In genomic region chr7:129254126-129254525, GRCm38 (mm10) we compare ENCODE assay signal across 37 mouse cellular contexts. TPM values are rescaled to one million over a fixed set of nuclear protein-coding genes. Genes with fewer than 3 reads are reported as not detected.
"Had no signal": no experiment of that assay in that cellular context is flagged by ENCODE, and none has a peak within 500 bp of the region (broad histone marks: within the 10 kb centered on the region; RNA-seq: fewer than 3 reads in every experiment).

No protein-coding gene starts in this region.

- H3K4me1 ChIP-seq: liver, embryonic 12.5 days; liver, embryonic 13.5 days; liver, embryonic 15.5 days; megakaryocyte, embryonic 14.5 days had no signal

- H3K36me3 ChIP-seq: limb, embryonic 10.5 days; limb, embryonic 12.5 days; limb, embryonic 13.5 days; limb, embryonic 15.5 days; liver, embryonic 12.5 days; liver, embryonic 13.5 days; liver, embryonic 15.5 days; lung, embryonic 15.5 days; midbrain, embryonic 10.5 days; midbrain, embryonic 12.5 days; midbrain, embryonic 13.5 days; midbrain, embryonic 15.5 days; neural tube, embryonic 12.5 days had no signal

- ATAC-seq: liver, embryonic 12.5 days; liver, postnatal 0 days; lung, postnatal 0 days; midbrain, embryonic 13.5 days; midbrain, embryonic 15.5 days; midbrain, embryonic 16.5 days had no signal

- DNase-seq: left cerebral cortex, postnatal 4 days; liver; liver, embryonic 13.5 days; liver, postnatal 0 days; lung, adult 18-20 months; lung, adult 2 months; lung, embryonic 14.5 days; lung, postnatal 10 days; lung, postnatal 14 days; lung, postnatal 36 days; lung, postnatal 4 days; midbrain, embryonic 14.5 days had no signal

- H3K27ac ChIP-seq: limb, embryonic 10.5 days; limb, embryonic 12.5 days; limb, embryonic 13.5 days; limb, embryonic 15.5 days; liver, embryonic 12.5 days; liver, embryonic 13.5 days; liver, embryonic 14.5 days; liver, embryonic 15.5 days; lung, embryonic 15.5 days; macrophage; midbrain, embryonic 10.5 days; midbrain, embryonic 12.5 days; midbrain, embryonic 13.5 days; midbrain, embryonic 15.5 days; neural tube, embryonic 12.5 days had no signal

- H3K9ac ChIP-seq: limb, embryonic 12.5 days; limb, embryonic 13.5 days; limb, embryonic 15.5 days; liver, embryonic 12.5 days; liver, embryonic 13.5 days; liver, embryonic 14.5 days; liver, embryonic 15.5 days; liver, postnatal 0 days; lung, embryonic 14.5 days; lung, embryonic 15.5 days; midbrain, embryonic 12.5 days; midbrain, embryonic 13.5 days; midbrain, embryonic 15.5 days; neural tube, embryonic 12.5 days had no signal

- H3K9me3 ChIP-seq: limb, embryonic 10.5 days; limb, embryonic 12.5 days; limb, embryonic 13.5 days; limb, embryonic 15.5 days; liver, embryonic 12.5 days; liver, embryonic 13.5 days; liver, embryonic 15.5 days; lung, embryonic 15.5 days; megakaryocyte, embryonic 14.5 days; midbrain, embryonic 10.5 days; midbrain, embryonic 12.5 days; midbrain, embryonic 13.5 days; midbrain, embryonic 15.5 days; neural tube, embryonic 12.5 days had no signal

- H3K4me2 ChIP-seq: limb, embryonic 12.5 days; limb, embryonic 13.5 days; limb, embryonic 15.5 days; liver, embryonic 11.5 days; liver, embryonic 12.5 days; liver, embryonic 13.5 days; liver, embryonic 15.5 days; lung, embryonic 14.5 days; lung, embryonic 15.5 days; midbrain, embryonic 12.5 days; midbrain, embryonic 13.5 days; midbrain, embryonic 15.5 days; neural tube, embryonic 12.5 days had no signal

- H3K4me3 ChIP-seq: limb, embryonic 10.5 days; limb, embryonic 12.5 days; limb, embryonic 13.5 days; limb, embryonic 15.5 days; liver, embryonic 12.5 days; liver, embryonic 13.5 days; liver, embryonic 15.5 days; lung, embryonic 15.5 days; megakaryocyte, embryonic 14.5 days; midbrain, embryonic 10.5 days; midbrain, embryonic 12.5 days; midbrain, embryonic 13.5 days; midbrain, embryonic 15.5 days; myocyte; neural tube, embryonic 12.5 days had no signal

RNA-seq across cellular contexts. Expression of gene Plpp4, which starts 2.7 kb away (rescaled TPM):
- total RNA-seq: liver, adult 2 months; megakaryocyte progenitor cell, adult 5-6 weeks; megakaryocyte, adult 5-6 weeks; megakaryocyte-erythroid progenitor cell, adult 5-6 weeks; monocyte, adult 5-6 weeks had no signal
- polyA plus RNA-seq: limb, embryonic 10.5 days; liver, adult 2 months; liver, embryonic 12.5 days; liver, embryonic 15.5 days; liver, embryonic 16.5 days; liver, postnatal 0 days; lung, adult 2 months; macrophage; myocyte had no signal
